8 mouse cellular contexts compared by ENCODE assay signal in the genomic region with DNA sequence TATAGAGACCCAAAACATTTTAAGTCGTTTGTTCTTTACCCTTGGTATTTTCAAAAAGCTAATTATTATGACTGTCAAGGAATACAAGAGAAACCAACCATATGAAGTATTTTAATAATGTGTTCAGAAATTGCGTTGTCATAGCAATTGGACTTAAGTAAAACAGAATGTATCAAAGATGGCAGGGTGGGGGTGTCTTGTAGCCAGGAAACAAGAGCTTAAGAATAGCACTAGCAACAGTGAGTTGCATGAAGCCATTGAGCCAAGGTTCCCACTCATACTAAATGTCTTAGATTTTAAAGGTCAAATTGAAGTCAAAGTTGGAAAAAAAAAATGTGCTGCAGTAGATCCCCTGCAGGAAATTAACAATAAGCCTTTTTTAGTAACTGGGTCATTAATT. TPM values are rescaled to one million over a fixed set of nuclear protein-coding genes. Genes with fewer than 3 reads are reported as not detected.
DNase-seq lines count a peak whose midpoint lies in the region; ATAC-seq and TF ChIP-seq lines count a peak whose summit lies in the region.

No protein-coding gene starts in this region.

- 74% methylated on average over 2 of the region's 2 CpGs for WGBS in heart, embryonic 11.5 days (ENCODE audit: insufficient replicate concordance)
- 63% methylated on average over 2 of the region's 2 CpGs for WGBS in forebrain, embryonic 14.5 days
- 56% methylated on average over 2 of the region's 2 CpGs for WGBS in liver, embryonic 15.5 days (ENCODE audit: insufficient replicate concordance)

- H3K27ac ChIP-seq in heart, embryonic 11.5 days (ENCODE audit: low read depth, low read length), result peak overlapping the region; percentile 63; the same call in 1 of the 2 replicates
- H3K27ac ChIP-seq in forebrain, embryonic 14.5 days (ENCODE audit: low read depth, low read length), result no peak overlapping the region
- H3K27ac ChIP-seq in liver, embryonic 15.5 days (replicated peaks), result no peak overlapping the region

- peaks cover 34% of the 10 kb centered on the region for H3K4me1 ChIP-seq in heart, embryonic 11.5 days (ENCODE audit: control insufficient read depth, insufficient read depth, low read length)
- H3K4me1 ChIP-seq in forebrain, embryonic 14.5 days (ENCODE audit: control insufficient read depth, insufficient read depth, low read length), result peaks cover 49% of the 10 kb centered on the region
- peaks cover 38% of the 10 kb centered on the region for H3K4me1 ChIP-seq in liver, embryonic 15.5 days (replicated peaks)

- H3K9me3 ChIP-seq in heart, embryonic 11.5 days (replicated peaks; ENCODE audit: control insufficient read depth, low read length), result no peaks in the 10 kb centered on the region
- H3K9me3 ChIP-seq in forebrain, embryonic 14.5 days (replicated peaks; ENCODE audit: control insufficient read depth, low read length), result no peaks in the 10 kb centered on the region
- H3K9me3 ChIP-seq in liver, embryonic 15.5 days (replicated peaks), result no peaks in the 10 kb centered on the region

- no peak for ATAC-seq in heart, embryonic 11.5 days (replicated peaks; ENCODE audit: insufficient number of reproducible peaks, low FRiP score, low TSS enrichment)
- no peak for ATAC-seq in forebrain, embryonic 14.5 days
- ATAC-seq in liver, embryonic 15.5 days (ENCODE audit: insufficient read depth), result no peak

- no peaks in the 10 kb centered on the region; the same call in 1 of the 2 replicates for H3K36me3 ChIP-seq in heart, embryonic 11.5 days (ENCODE audit: control insufficient read depth, insufficient read depth, low read length)
- H3K36me3 ChIP-seq in C2C12 (ENCODE audit: control insufficient read depth, insufficient read depth), result peaks cover 38% of the 10 kb centered on the region
- H3K36me3 ChIP-seq in forebrain, embryonic 14.5 days (ENCODE audit: control insufficient read depth, insufficient read depth, low read length), result peaks cover 28% of the 10 kb centered on the region; the same call in 1 of the 2 replicates
- no peaks in the 10 kb centered on the region for H3K36me3 ChIP-seq in liver, embryonic 15.5 days (replicated peaks)

- peak overlapping the region; percentile 96 for H3K4me3 ChIP-seq in heart, embryonic 11.5 days (ENCODE audit: low read depth, low read length)
- H3K4me3 ChIP-seq in C2C12 (ENCODE audit: insufficient read depth, poor library complexity, severe bottlenecking), result peak overlapping the region; percentile 97
- H3K4me3 ChIP-seq in forebrain, embryonic 14.5 days (ENCODE audit: low read depth, low read length), result peak overlapping the region; percentile 97
- H3K4me3 ChIP-seq in liver, embryonic 15.5 days (replicated peaks), result peak overlapping the region; percentile 66

- no peak for TF ChIP-seq CTCF in C2C12 (IDR thresholded peaks at IDR 0.05; ENCODE audit: control insufficient read depth, insufficient read depth, insufficient read length)

- peaks cover 59% of the 10 kb centered on the region for H3K79me3 ChIP-seq in C2C12 (ENCODE audit: low read depth)

- no peaks in the 10 kb centered on the region for H3K27me3 ChIP-seq in heart, embryonic 11.5 days (ENCODE audit: control insufficient read depth, insufficient read depth, low read length)
- H3K27me3 ChIP-seq in C2C12 (ENCODE audit: control insufficient read depth, insufficient read depth, insufficient read length), result no peaks in the 10 kb centered on the region
- no peaks in the 10 kb centered on the region for H3K27me3 ChIP-seq in forebrain, embryonic 14.5 days (replicated peaks; ENCODE audit: control insufficient read depth, insufficient read depth, low read length)
- peaks cover 80% of the 10 kb centered on the region for H3K27me3 ChIP-seq in liver, embryonic 15.5 days

- H3K79me2 ChIP-seq in C2C12 (ENCODE audit: control insufficient read depth, insufficient read depth), result peaks cover 64% of the 10 kb centered on the region

- H3K9ac ChIP-seq in heart, embryonic 11.5 days (ENCODE audit: low read depth, low read length), result peak overlapping the region; percentile 99
- peak overlapping the region; percentile 99 for H3K9ac ChIP-seq in forebrain, embryonic 14.5 days (ENCODE audit: low read length)
- no peak overlapping the region for H3K9ac ChIP-seq in liver, embryonic 15.5 days

- H3K4me2 ChIP-seq in heart, embryonic 11.5 days, result peak overlapping the region; percentile 78
- peak overlapping the region; percentile 76 for H3K4me2 ChIP-seq in forebrain, embryonic 14.5 days (ENCODE audit: low read length)
- peak overlapping the region; percentile 64 for H3K4me2 ChIP-seq in liver, embryonic 15.5 days

- DNase-seq in heart, adult 8-10 months (ENCODE audit: low spot score), result no peak
- peak; percentile 23 for DNase-seq in forebrain, embryonic 14.5 days (ENCODE audit: low spot score)
- DNase-seq in urinary bladder, postnatal 36 days (ENCODE audit: low spot score in 2 of 2), result no peak
- DNase-seq in urinary bladder, adult 18-20 months (ENCODE audit: low spot score in 2 of 2), result no peak
- DNase-seq in kidney, postnatal 36 days, result no peak

- H3ac ChIP-seq in C2C12 (ENCODE audit: control insufficient read depth, insufficient read length, low read depth), result no peak overlapping the region

TF ChIP-seq in C2C12, 6 proteins besides CTCF, POLR2A, EP300 and RAD21:
- TF ChIP-seq MYOG (IDR thresholded peaks at IDR 0.05; ENCODE audit: control insufficient read depth, extremely low read depth, insufficient read length), result no peak
- no peak for TF ChIP-seq USF1 (IDR thresholded peaks at IDR 0.05; ENCODE audit: low read depth)
- TF ChIP-seq CEBPB (IDR thresholded peaks at IDR 0.05; ENCODE audit: low read depth), result no peak
- TF ChIP-seq MAX (IDR thresholded peaks at IDR 0.05), result no peak
- TF ChIP-seq MYOD1 (IDR thresholded peaks at IDR 0.05; ENCODE audit: control insufficient read depth, insufficient read length, low read depth), result no peak
- no peak for TF ChIP-seq FOSL1 (IDR thresholded peaks at IDR 0.05; ENCODE audit: insufficient read depth, low read length, poor library complexity, severe bottlenecking)

RNA-seq across cellular contexts. Expression of a gene that starts 1.5 kb away (rescaled TPM):
- polyA plus RNA-seq in heart, embryonic 11.5 days (2014; fragmentation: Nextera tagmentation; extraction: Ambion mirVana), result 154 and 157 TPM in 2 replicates
- total RNA-seq in heart, adult 8-10 months (2022), result 100 to 1,000 TPM; 137 to 180 (median 163) TPM
- 93.4 TPM for polyA plus RNA-seq in C2C12 (2012; fragmentation: generic; extraction: Trizol)
- 310 and 312 TPM in 2 replicates for polyA plus RNA-seq in forebrain, embryonic 14.5 days (2014; fragmentation: Nextera tagmentation; extraction: Ambion mirVana)
- 14.0 and 17.8 TPM in 2 replicates for polyA plus RNA-seq in liver, embryonic 15.5 days (2015; fragmentation: Nextera tagmentation; extraction: Ambion mirVana)

RNA-seq across cellular contexts. Expression of a gene that starts 31.6 kb away (rescaled TPM):
- polyA plus RNA-seq in heart, embryonic 11.5 days (2014; fragmentation: Nextera tagmentation; extraction: Ambion mirVana), result 34.3 and 39.0 TPM in 2 replicates
- total RNA-seq in heart, adult 8-10 months (2022), result 10 to 100 TPM; 21.4 to 26.2 (median 24.5) TPM
- polyA plus RNA-seq in C2C12 (2012; fragmentation: generic; extraction: Trizol), result 30.2 TPM
- 54.0 and 63.3 TPM in 2 replicates for polyA plus RNA-seq in forebrain, embryonic 14.5 days (2014; fragmentation: Nextera tagmentation; extraction: Ambion mirVana)
- polyA plus RNA-seq in liver, embryonic 15.5 days (2015; fragmentation: Nextera tagmentation; extraction: Ambion mirVana), result 24.7 and 25.2 TPM in 2 replicates
